Mouse (Mus musculus) layer of hippocampus, postnatal 25 days (tissue): ENCODE measurements around the gene Myo18b. TPM values are rescaled to one million over a fixed set of nuclear protein-coding genes. Genes with fewer than 3 reads are reported as not detected.

ENCODE experiments used
- DNase-seq, 2 experiments: peaks; one replicate each; pipeline ENCODE4 v3.0.0; 2022; ENCODE audit warnings: mixed read lengths in 2 of 2, low spot score in 1 of 2; ENCODE audit errors: extremely low spot score in 1 of 2
- total RNA-seq, 2 experiments: library from RNA; stranded (reverse); gene quantifications; 2 replicates each; pipeline ENCODE4 v1.2.3; 2021

The Myo18b gene
- 1 to 10 TPM; 1.0 to 1.7 TPM for total RNA-seq

- DNase-seq = no peak
Measured at GRCm38 (mm10) chr5:112895674-112896654, at the start of gene Myo18b. Myo18b (minus strand) TSS chr5:112896362.

GRCm38 (mm10) chr5:112945925-112946324 is 49.8 kb upstream of the Myo18b start:
- DNase-seq = no peak

- DNase-seq = no peak
Measured at GRCm38 (mm10) chr5:112942244-112942643, 46.1 kb upstream of the Myo18b start.

- no peak for DNase-seq
Measured at GRCm38 (mm10) chr5:112941001-112941400, 44.8 kb upstream of the Myo18b start.

- DNase-seq = no peak
Measured at GRCm38 (mm10) chr5:112936632-112937031, 40.5 kb upstream of the Myo18b start.

- no peak for DNase-seq
Measured at GRCm38 (mm10) chr5:112935436-112935835, 39.3 kb upstream of the Myo18b start.

- DNase-seq = peak in 1 of 2 experiments; percentile 20
Measured at GRCm38 (mm10) chr5:112932878-112933567, 36.9 kb upstream of the Myo18b start.

- no peak for DNase-seq
Measured at GRCm38 (mm10) chr5:112931901-112932300, 35.7 kb upstream of the Myo18b start.

- no peak for DNase-seq
Measured at GRCm38 (mm10) chr5:112928201-112928881, 32.2 kb upstream of the Myo18b start.

GRCm38 (mm10) chr5:112925422-112925821 is 29.3 kb upstream of the Myo18b start:
- no peak for DNase-seq

GRCm38 (mm10) chr5:112924806-112925205 is 28.6 kb upstream of the Myo18b start:
- DNase-seq = no peak

GRCm38 (mm10) chr5:112923841-112924240 is 27.7 kb upstream of the Myo18b start:
- DNase-seq = no peak

- no peak for DNase-seq
Measured at GRCm38 (mm10) chr5:112921914-112922313, 25.8 kb upstream of the Myo18b start.

- DNase-seq = no peak
Measured at GRCm38 (mm10) chr5:112910381-112910780, 14.2 kb upstream of the Myo18b start.

- DNase-seq = no peak
Measured at GRCm38 (mm10) chr5:112908169-112908614, 12.0 kb upstream of the Myo18b start.

- DNase-seq = no peak
Measured at GRCm38 (mm10) chr5:112907504-112907903, 11.3 kb upstream of the Myo18b start.

GRCm38 (mm10) chr5:112893462-112894060 is 2.6 kb downstream of the Myo18b start:
- DNase-seq = no peak

GRCm38 (mm10) chr5:112892411-112892810 is 3.8 kb downstream of the Myo18b start:
- DNase-seq = no peak

GRCm38 (mm10) chr5:112888651-112889050 is 7.5 kb downstream of the Myo18b start:
- no peak for DNase-seq
